Mouse (Mus musculus) hindbrain, embryonic 12.5 days (tissue): Measurements from ENCODE around the gene Sgtb. TPM values are rescaled to one million over a fixed set of nuclear protein-coding genes. Genes with fewer than 3 reads are reported as not detected.

Experiments used
- ATAC-seq: fragments of 200-750 bp; cut with Nextera tagmentation; 2 replicates; pipeline ENCODE4 v1.8.0; 2017; ENCODE audit warnings: moderate TSS enrichment; ENCODE audit not compliant: low FRiP score
- H3K27ac ChIP-seq: fragments of 300-500 bp; sonication (generic); 2 replicates; pipeline ENCODE4 v1.5.1; 2016; ENCODE audit warnings: mild to moderate bottlenecking
- H3K27me3 ChIP-seq: fragments of 300-500 bp; sonication (generic); 2 replicates; pipeline ENCODE4 v1.6.1; 2016; ENCODE audit warnings: mild to moderate bottlenecking
- H3K36me3 ChIP-seq: fragments of 300-500 bp; sonication (generic); 2 replicates; pipeline ENCODE4 v1.6.1; 2016; ENCODE audit warnings: mild to moderate bottlenecking
- H3K4me1 ChIP-seq: fragments of 300-500 bp; sonication (generic); 2 replicates; pipeline ENCODE4 v1.6.1; 2016
- H3K4me2 ChIP-seq: fragments of 300-500 bp; sonication (generic); replicated peaks from 2 replicates; pipeline ENCODE4 v1.6.1; 2016; ENCODE audit warnings: mild to moderate bottlenecking
- H3K4me3 ChIP-seq: fragments of 300-500 bp; sonication (generic); 2 replicates; pipeline ENCODE4 v1.5.1; 2016; ENCODE audit warnings: mild to moderate bottlenecking
- H3K9ac ChIP-seq: fragments of 300-500 bp; sonication (generic); 2 replicates; pipeline ENCODE4 v1.6.1; 2016; ENCODE audit warnings: mild to moderate bottlenecking, moderate library complexity
- H3K9me3 ChIP-seq: fragments of 300-500 bp; sonication (generic); replicated peaks from 2 replicates; pipeline ENCODE4 v1.6.1; 2016; ENCODE audit warnings: mild to moderate bottlenecking
- WGBS: fragments of 180-500 bp; shearing (Covaris S2); methylation state at CpG from one replicate; pipeline ENCODE4 v1.1.7; 2016; 5-methylcytosine and 5-hydroxymethylcytosine counted together
- polyA plus RNA-seq: library from polyadenylated mRNA; unstranded; fragments of >200 nt; fragmentation: Nextera tagmentation; extraction: Ambion mirVana; gene quantifications from 2 replicates; pipeline ENCODE4 v1.2.1, GENCODE M21; 2016

Sgtb gene
- polyA plus RNA-seq, 1 experiment from 2014 or later: 26.9 TPM

DNA sequence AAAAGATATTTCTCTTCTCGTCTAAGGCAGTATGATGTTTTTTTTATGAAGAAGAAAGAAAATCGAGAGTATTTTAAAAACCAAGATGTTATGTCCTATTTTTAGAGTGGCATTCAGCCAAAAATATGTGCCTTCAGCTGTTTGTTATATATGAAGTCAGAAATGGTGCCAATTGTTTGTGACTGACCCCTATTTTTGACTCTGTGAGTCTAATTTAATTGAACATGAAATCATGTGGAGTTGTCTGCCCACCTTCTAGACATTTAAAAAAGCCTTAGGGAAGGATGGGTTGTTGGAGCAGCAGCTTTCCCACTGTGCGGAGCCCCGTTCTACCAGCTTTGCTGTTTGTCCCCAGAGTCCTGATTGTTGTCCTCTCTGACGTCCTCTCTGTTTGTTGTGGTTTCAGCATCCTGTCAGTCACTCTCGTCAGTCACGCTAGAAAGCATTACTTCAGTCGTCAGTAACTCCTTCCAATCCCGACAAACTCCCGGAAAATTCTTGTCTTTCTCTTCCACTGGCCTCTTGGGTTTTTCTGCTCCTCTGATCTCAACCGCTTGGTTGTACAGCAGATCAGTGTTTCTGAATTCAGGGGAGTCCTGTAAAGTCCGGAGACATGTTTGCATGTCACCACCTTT, 2.8 kb downstream of the Sgtb start:
- WGBS: 40% methylated on average over 12 of the region's 12 CpGs
- H3K36me3 ChIP-seq: peaks cover 11% of the 10 kb centered on the region; the same call in 1 of the 2 replicates
- H3K4me1 ChIP-seq: peaks cover 12% of the 10 kb centered on the region
- peak overlapping the region; percentile 31; the same call in 1 of the 2 replicates for H3K4me2 ChIP-seq
- no peak for ATAC-seq
- H3K27me3 ChIP-seq: no peaks in the 10 kb centered on the region
- H3K27ac ChIP-seq: no peak overlapping the region
- no peak overlapping the region for H3K4me3 ChIP-seq
- no peak overlapping the region for H3K9ac ChIP-seq
- no peaks in the 10 kb centered on the region for H3K9me3 ChIP-seq

DNA sequence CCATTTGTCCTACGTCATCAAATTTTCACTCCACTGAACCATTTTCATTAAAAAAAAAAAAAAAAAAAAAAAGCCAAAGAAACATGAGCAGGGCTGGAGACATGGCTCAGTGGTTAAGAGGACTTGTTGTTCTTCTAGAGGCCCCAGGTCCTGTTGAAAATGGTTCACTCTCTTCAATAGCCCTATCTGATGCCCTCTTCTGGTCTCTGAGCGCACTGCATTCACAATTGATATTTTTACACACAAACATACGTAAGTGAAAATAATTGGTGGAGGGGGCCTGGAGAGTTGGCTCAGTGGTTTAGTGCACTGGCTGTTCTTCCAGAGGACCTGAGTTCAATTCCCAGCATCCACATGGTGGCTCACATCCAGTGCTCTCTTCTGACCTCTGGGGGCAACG, 4.2 kb downstream of the Sgtb start:
- Histone ChIP-seq H3K9ac (no peak overlapping the region), H3K36me3 (peaks cover 19% of the 10 kb centered on the region), H3K27me3 (no peaks in the 10 kb centered on the region), H3K4me1 (peaks cover 12% of the 10 kb centered on the region), H3K4me3 (no peak overlapping the region), H3K27ac (no peak overlapping the region), H3K9me3 (no peaks in the 10 kb centered on the region), H3K4me2 (no peak overlapping the region)
- 96% methylated on average over 4 of the region's 4 CpGs for WGBS
- no peak for ATAC-seq

GRCm38 (mm10) chr13:104114827-104115226, 5.3 kb downstream of the Sgtb start:
- Histone ChIP-seq H3K27ac (no peak overlapping the region), H3K4me2 (no peak overlapping the region), H3K27me3 (no peaks in the 10 kb centered on the region), H3K9ac (no peak overlapping the region), H3K9me3 (no peaks in the 10 kb centered on the region), H3K4me1 (peaks cover 10% of the 10 kb centered on the region), H3K36me3 (peaks cover 28% of the 10 kb centered on the region), H3K4me3 (no peak overlapping the region)
- WGBS: 95% methylated on average over 2 of the region's 2 CpGs
- no peak for ATAC-seq

DNA sequence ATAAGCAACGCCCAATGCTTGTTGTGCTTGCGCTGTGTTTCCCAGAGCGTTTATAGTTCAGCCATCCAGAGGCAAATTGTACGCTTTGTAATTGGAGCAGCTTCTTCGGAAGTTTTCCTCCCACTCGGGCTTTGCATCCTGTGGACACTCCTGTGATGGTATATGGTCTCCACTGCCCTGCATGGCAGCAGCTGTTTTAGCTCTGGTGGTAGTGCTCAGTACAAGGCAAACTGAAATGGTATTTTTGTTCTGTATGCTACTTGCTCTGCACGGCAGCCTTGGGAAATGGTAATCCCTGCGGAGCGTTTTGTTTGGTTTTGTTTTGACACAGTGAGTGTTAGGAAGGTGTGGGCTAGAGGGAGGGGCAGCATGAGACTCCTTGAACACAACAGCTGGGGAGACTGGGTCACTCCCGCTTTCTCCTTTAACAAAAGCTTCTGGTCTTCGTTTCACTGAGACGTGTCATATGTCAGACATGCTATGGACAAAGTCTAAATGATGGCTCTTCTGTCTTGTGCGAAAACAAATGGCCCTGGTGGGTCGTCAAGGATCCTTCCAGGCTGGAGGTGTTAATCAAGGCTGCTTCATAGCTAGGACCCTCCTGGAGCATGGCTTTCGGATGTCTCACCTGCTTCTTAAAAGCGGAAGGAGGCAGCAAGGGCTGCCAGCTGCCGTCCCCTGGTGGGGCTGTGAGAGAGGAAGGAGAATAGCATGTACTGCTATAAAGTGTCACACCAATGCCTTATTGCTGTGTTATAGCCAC, 12.7 kb downstream of the Sgtb start:
- no peak overlapping the region for H3K4me3 ChIP-seq
- H3K9ac ChIP-seq: no peak overlapping the region
- H3K4me2 ChIP-seq: no peak overlapping the region
- no peaks in the 10 kb centered on the region for H3K4me1 ChIP-seq
- H3K27me3 ChIP-seq: no peaks in the 10 kb centered on the region
- no peaks in the 10 kb centered on the region for H3K9me3 ChIP-seq
- no peak for ATAC-seq
- WGBS: 63% methylated on average over 17 of the region's 17 CpGs
- peaks cover 36% of the 10 kb centered on the region for H3K36me3 ChIP-seq
- H3K27ac ChIP-seq: no peak overlapping the region

GRCm38 (mm10) chr13:104123662-104124381, 14.3 kb downstream of the Sgtb start:
- Histone ChIP-seq H3K4me2 (no peak overlapping the region), H3K9me3 (no peaks in the 10 kb centered on the region), H3K27me3 (no peaks in the 10 kb centered on the region), H3K9ac (no peak overlapping the region), H3K4me3 (no peak overlapping the region), H3K4me1 (no peaks in the 10 kb centered on the region), H3K27ac (no peak overlapping the region), H3K36me3 (peaks cover 28% of the 10 kb centered on the region)
- ATAC-seq: no peak
- WGBS: 92% methylated on average over 20 of the region's 20 CpGs

- Histone ChIP-seq H3K4me1 (no peaks in the 10 kb centered on the region), H3K4me3 (no peak overlapping the region), H3K27me3 (no peaks in the 10 kb centered on the region), H3K36me3 (peaks cover 39% of the 10 kb centered on the region), H3K9me3 (no peaks in the 10 kb centered on the region), H3K4me2 (no peak overlapping the region), H3K27ac (no peak overlapping the region), H3K9ac (no peak overlapping the region)
- 95% methylated on average over 2 of the region's 2 CpGs for WGBS
- ATAC-seq: no peak
Observed at GRCm38 (mm10) chr13:104132561-104132960, 23.0 kb downstream of the Sgtb start.

GRCm38 (mm10) chr13:104134510-104135085, 25.1 kb downstream of the Sgtb start:
- Histone ChIP-seq H3K27me3 (no peaks in the 10 kb centered on the region), H3K27ac (no peak overlapping the region), H3K9me3 (no peaks in the 10 kb centered on the region), H3K4me1 (no peaks in the 10 kb centered on the region), H3K9ac (no peak overlapping the region), H3K4me2 (no peak overlapping the region), H3K36me3 (peaks cover 47% of the 10 kb centered on the region), H3K4me3 (no peak overlapping the region)
- ATAC-seq: peak; percentile 32; the same call in 1 of the 2 replicates
- WGBS: 67% methylated on average over 4 of the region's 4 CpGs

- H3K4me3 ChIP-seq: no peak overlapping the region
- no peak overlapping the region for H3K9ac ChIP-seq
- H3K27ac ChIP-seq: no peak overlapping the region
- 0 out of 2 replicates have a peak, but pooled peaks have one; percentile 52 for ATAC-seq
- 43% methylated on average over 13 of the region's 13 CpGs for WGBS
- H3K4me1 ChIP-seq: no peaks in the 10 kb centered on the region
- no peaks in the 10 kb centered on the region for H3K27me3 ChIP-seq
- H3K4me2 ChIP-seq: no peak overlapping the region
- H3K36me3 ChIP-seq: peaks cover 49% of the 10 kb centered on the region
- no peaks in the 10 kb centered on the region for H3K9me3 ChIP-seq
Observed at GRCm38 (mm10) chr13:104139369-104140209, 30.0 kb downstream of the Sgtb start.

GRCm38 (mm10) chr13:104144871-104145270, 35.3 kb downstream of the Sgtb start:
- ATAC-seq: no peak
- H3K9ac ChIP-seq: no peak overlapping the region
- H3K9me3 ChIP-seq: no peaks in the 10 kb centered on the region
- 75% methylated on average over 9 of the region's 9 CpGs for WGBS
- no peaks in the 10 kb centered on the region for H3K4me1 ChIP-seq
- H3K4me3 ChIP-seq: no peak overlapping the region
- H3K36me3 ChIP-seq: peaks cover 68% of the 10 kb centered on the region
- H3K4me2 ChIP-seq: no peak overlapping the region
- H3K27me3 ChIP-seq: no peaks in the 10 kb centered on the region
- H3K27ac ChIP-seq: no peak overlapping the region

DNA sequence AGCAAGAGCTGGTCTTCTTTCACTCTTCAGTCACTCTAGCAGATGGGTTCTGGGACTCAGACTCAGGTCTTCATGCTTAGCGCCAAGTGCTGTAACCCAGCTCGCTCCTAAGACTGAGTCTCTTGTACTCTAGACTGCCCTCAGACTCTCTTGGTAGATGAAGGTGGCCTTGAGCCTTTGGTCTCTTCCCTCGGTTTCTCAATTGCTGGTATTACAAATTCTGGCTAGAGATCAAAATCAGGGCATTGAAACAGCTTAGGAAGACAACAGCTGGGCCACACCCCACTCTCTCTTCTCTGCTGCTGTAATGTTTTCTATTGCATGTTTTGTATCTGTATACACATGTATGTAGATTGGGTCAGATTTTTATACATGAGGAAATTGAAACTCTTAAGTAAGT, 36.1 kb downstream of the Sgtb start:
- Histone ChIP-seq H3K9ac (no peak overlapping the region), H3K9me3 (no peaks in the 10 kb centered on the region), H3K36me3 (peaks cover 61% of the 10 kb centered on the region), H3K4me1 (no peaks in the 10 kb centered on the region), H3K4me2 (no peak overlapping the region), H3K4me3 (no peak overlapping the region), H3K27me3 (no peaks in the 10 kb centered on the region), H3K27ac (no peak overlapping the region)
- no peak for ATAC-seq
- WGBS: 92% methylated on average over 3 of the region's 3 CpGs

- ATAC-seq: no peak
- 97% methylated on average over 5 of the region's 5 CpGs for WGBS
- H3K9me3 ChIP-seq: no peaks in the 10 kb centered on the region
- H3K4me3 ChIP-seq: no peak overlapping the region
- H3K36me3 ChIP-seq: peaks cover 34% of the 10 kb centered on the region
- no peaks in the 10 kb centered on the region for H3K4me1 ChIP-seq
- no peak overlapping the region for H3K9ac ChIP-seq
- no peak overlapping the region for H3K4me2 ChIP-seq
- H3K27ac ChIP-seq: no peak overlapping the region
- H3K27me3 ChIP-seq: no peaks in the 10 kb centered on the region
Observed at GRCm38 (mm10) chr13:104154180-104154579, 44.6 kb downstream of the Sgtb start.
